Mouse (Mus musculus) cortical plate, adult 2 months (tissue): ENCODE data around the gene Eda. TPM values are rescaled to one million over a fixed set of nuclear protein-coding genes. Genes with fewer than 3 reads are reported as not detected.
A peak's percentile ranks its signal among the peaks of the same experiment; 100 is the strongest.

ENCODE experiments used
- H3K27ac ChIP-seq: fragments of 200-500 bp; 2 replicates; pipeline ENCODE4 v1.5.1; 2012; ENCODE audit warnings: low read length, control low read depth, inconsistent platforms; ENCODE audit not compliant: insufficient read depth
- H3K4me1 ChIP-seq: fragments of 200-500 bp; 2 replicates; pipeline ENCODE4 v1.6.1; 2011; ENCODE audit warnings: low read length; ENCODE audit not compliant: control insufficient read depth, insufficient read depth
- H3K4me3 ChIP-seq: fragments of 200-500 bp; 2 replicates; pipeline ENCODE4 v1.5.1; 2011; ENCODE audit warnings: mild to moderate bottlenecking, low read length, control low read depth; ENCODE audit not compliant: insufficient read depth
- CTCF ChIP-seq: fragments of 200-500 bp; IDR thresholded peaks from 2 replicates; pipeline ENCODE4 v1.5.1; 2011; ENCODE audit warnings: mild to moderate bottlenecking, control low read depth, low read length; ENCODE audit not compliant: insufficient read depth; ENCODE audit errors: extremely low read depth
- POLR2A ChIP-seq: fragments of 200-500 bp; IDR thresholded peaks from 2 replicates; pipeline ENCODE4 v1.6.1; 2011; ENCODE audit warnings: mild to moderate bottlenecking, low read length, control low read depth; ENCODE audit not compliant: insufficient read depth; ENCODE audit errors: extremely low read depth
- polyA plus RNA-seq: library from polyadenylated mRNA; depleted of rRNA; stranded (reverse); fragments of >200 nt; gene quantifications from 2 replicates; pipeline ENCODE4 v1.2.3, GENCODE M21; 2012

The Eda gene
- polyA plus RNA-seq, 1 experiment, result 3.4 TPM

GRCm38 (mm10) chrX:100118362-100118761 is 143.0 kb downstream of the Eda start:
- no peak for TF ChIP-seq POLR2A
- Histone ChIP-seq H3K4me3 (no peak overlapping the region), H3K27ac (no peak overlapping the region), H3K4me1 (no peaks in the 10 kb centered on the region)

GRCm38 (mm10) chrX:100195286-100195685 is 219.9 kb downstream of the Eda start:
- TF ChIP-seq CTCF (no peak), POLR2A (no peak)
- Histone ChIP-seq H3K4me3 (no peak overlapping the region), H3K4me1 (no peaks in the 10 kb centered on the region), H3K27ac (no peak overlapping the region)

- TF ChIP-seq POLR2A, result no peak
- TF ChIP-seq CTCF, result no peak
- no peak overlapping the region for H3K4me3 ChIP-seq
- no peak overlapping the region for H3K27ac ChIP-seq
- H3K4me1 ChIP-seq, result no peaks in the 10 kb centered on the region
Observed at GRCm38 (mm10) chrX:100313652-100314051, 338.2 kb downstream of the Eda start.

- Histone ChIP-seq H3K27ac (no peak overlapping the region), H3K4me3 (no peak overlapping the region), H3K4me1 (no peaks in the 10 kb centered on the region)
- TF ChIP-seq POLR2A (no peak), CTCF (no peak)
Observed at GRCm38 (mm10) chrX:100314172-100314902, 338.9 kb downstream of the Eda start.

DNA sequence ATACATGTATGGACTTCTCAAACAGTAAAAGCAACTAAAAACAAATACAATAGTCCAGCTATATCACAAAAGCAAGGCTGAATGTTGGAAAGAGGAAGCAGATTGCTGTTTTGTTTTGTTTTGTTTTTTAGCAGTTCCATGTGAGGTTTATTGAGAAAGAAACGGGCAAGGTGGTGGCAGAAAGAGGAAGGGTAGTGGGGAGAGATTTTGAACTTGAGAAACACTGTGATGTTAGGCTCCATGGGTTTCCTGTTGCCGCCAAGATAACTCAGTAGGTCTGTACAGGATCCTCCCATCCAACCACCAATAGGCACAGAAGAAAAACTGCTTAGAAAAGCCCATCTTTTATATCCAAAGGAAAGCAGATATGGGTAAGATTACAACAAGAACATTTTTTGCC is 365.3 kb downstream of the Eda start:
- Histone ChIP-seq H3K4me1 (no peaks in the 10 kb centered on the region), H3K27ac (no peak overlapping the region), H3K4me3 (no peak overlapping the region)
- TF ChIP-seq CTCF (no peak), POLR2A (no peak)

- H3K4me3 ChIP-seq, result no peak overlapping the region
- TF ChIP-seq POLR2A (no peak), CTCF (no peak)
- H3K27ac ChIP-seq, result no peak overlapping the region
- H3K4me1 ChIP-seq, result no peaks in the 10 kb centered on the region
Observed at GRCm38 (mm10) chrX:100344433-100344832, 369.0 kb downstream of the Eda start.

GRCm38 (mm10) chrX:100356974-100357373 is 381.6 kb downstream of the Eda start:
- Histone ChIP-seq H3K27ac (no peak overlapping the region), H3K4me3 (no peak overlapping the region), H3K4me1 (no peaks in the 10 kb centered on the region)
- TF ChIP-seq POLR2A (no peak), CTCF (no peak)

GRCm38 (mm10) chrX:100389887-100390286 is 414.5 kb downstream of the Eda start:
- no peaks in the 10 kb centered on the region for H3K4me1 ChIP-seq
- no peak overlapping the region for H3K27ac ChIP-seq
- no peak overlapping the region for H3K4me3 ChIP-seq
- TF ChIP-seq CTCF, result no peak
- TF ChIP-seq POLR2A, result no peak

DNA sequence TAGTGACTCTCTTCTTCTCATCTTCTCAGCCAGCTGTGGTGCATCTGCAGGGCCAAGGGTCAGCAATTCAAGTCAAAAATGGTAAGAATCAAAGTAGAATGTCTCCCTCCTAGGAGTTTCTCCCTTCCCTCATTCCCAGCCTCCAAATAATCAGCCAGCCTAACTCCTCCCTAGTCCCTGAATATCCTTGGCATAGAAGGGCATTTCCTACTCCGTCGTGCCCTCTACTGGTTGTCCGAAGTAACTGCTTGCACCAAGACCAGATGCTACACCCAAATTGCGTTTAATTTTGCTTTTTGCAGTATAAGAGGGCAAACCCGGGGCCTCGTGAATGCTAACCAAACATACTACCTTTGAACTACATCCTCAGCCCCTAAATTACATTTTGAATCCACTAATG is 416.9 kb downstream of the Eda start:
- no peaks in the 10 kb centered on the region for H3K4me1 ChIP-seq
- no peak overlapping the region for H3K4me3 ChIP-seq
- no peak overlapping the region for H3K27ac ChIP-seq
- TF ChIP-seq CTCF (peak; percentile 63), POLR2A (no peak)

- TF ChIP-seq CTCF (no peak), POLR2A (no peak)
Observed at GRCm38 (mm10) chrX:100394223-100394861, 418.9 kb downstream of the Eda start.

More at GRCm38 (mm10) chrX:100394223-100394861, 418.9 kb downstream of the Eda start:
- no peak overlapping the region for H3K27ac ChIP-seq
- H3K4me3 ChIP-seq, result no peak overlapping the region
- H3K4me1 ChIP-seq, result no peaks in the 10 kb centered on the region
